Mouse (Mus musculus): ENCODE measurements around the gene Nol6.

DNA sequence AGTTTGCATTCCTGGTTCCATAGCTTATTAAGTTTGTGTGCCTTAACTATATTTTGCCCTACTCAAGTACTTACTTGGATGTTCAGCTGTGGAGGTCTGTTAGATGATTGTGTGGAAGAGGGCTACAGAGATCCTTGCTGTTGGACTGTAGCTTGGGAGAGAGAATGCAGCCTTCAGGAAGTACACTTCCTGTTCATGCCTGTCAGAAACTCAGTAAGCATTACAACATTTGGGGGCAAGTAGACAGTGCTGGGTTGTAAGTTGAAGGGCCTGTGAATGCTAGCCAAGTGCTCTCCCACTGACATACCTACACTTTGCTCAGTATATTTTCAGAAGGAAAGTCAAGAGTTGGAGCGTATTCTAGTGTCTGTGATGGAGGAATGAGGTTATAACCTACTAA is 34.0 kb upstream of the Nol6 start:
- TF ChIP-seq EP300 (IDR thresholded peaks at IDR 0.05; ENCODE audit: low read depth), result no peak
- TF ChIP-seq CTCF (IDR thresholded peaks at IDR 0.05; ENCODE audit: low read depth), result no peak
